Mouse (Mus musculus) ES-Bruce4 (cell line): ENCODE data around the gene Syt2.

Experiments
- CTCF ChIP-seq: IDR thresholded peaks from one replicate; pipeline ENCODE4 v1.8.1; 2011; ENCODE audit warnings: low read depth, low read length
- POLR2A ChIP-seq: IDR thresholded peaks from one replicate; pipeline ENCODE4 v1.8.1; 2011; ENCODE audit warnings: low read length; ENCODE audit not compliant: insufficient read depth

- TF ChIP-seq POLR2A (no peak), CTCF (no peak)
Observed at GRCm38 (mm10) chr1:134614988-134615387, 31.5 kb upstream of the Syt2 start.
